In the genomic region with DNA sequence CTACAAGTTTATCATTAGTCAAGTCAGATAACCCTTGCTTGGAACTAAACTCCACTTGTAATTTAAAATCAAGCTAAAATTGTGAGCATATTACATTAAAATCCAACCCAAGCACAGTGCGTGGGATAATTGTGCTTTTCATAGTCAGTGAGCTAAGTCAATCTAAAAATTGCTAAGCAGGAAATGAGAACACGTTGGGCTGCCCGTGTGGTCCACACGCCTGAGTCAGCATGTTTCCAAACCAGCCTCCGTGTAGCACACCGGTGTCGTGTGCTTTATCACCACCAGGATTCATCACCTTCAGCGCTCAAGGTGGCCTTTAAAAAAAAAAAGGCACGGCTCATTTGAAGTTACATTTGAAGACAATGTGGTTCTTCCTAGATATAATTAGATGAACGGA, we compare ENCODE assay signal across 18 mouse cellular contexts. TPM values are rescaled to one million over a fixed set of nuclear protein-coding genes. Genes with fewer than 3 reads are reported as not detected.
DNase-seq lines count a peak whose midpoint lies in the region; ATAC-seq and TF ChIP-seq lines count a peak whose summit lies in the region.
"Had no signal": no experiment of that assay in that cellular context is flagged by ENCODE, and none has a peak within 500 bp of the region (broad histone marks: within the 10 kb centered on the region; RNA-seq: fewer than 3 reads in every experiment).

No protein-coding gene starts in this region.

- no peaks in the 10 kb centered on the region for H3K36me3 ChIP-seq in CH12.LX (replicated peaks in 1 of 2; ENCODE audit: control insufficient read depth in 1 of 2, insufficient read depth in 1 of 2, low read length in 1 of 2)
- H3K36me3 ChIP-seq in stomach, postnatal 0 days (ENCODE audit: control insufficient read depth, insufficient read depth, low read length) = no peaks in the 10 kb centered on the region
- no peaks in the 10 kb centered on the region for H3K36me3 ChIP-seq in liver, embryonic 12.5 days
- H3K36me3 ChIP-seq: limb, embryonic 12.5 days; midbrain, embryonic 10.5 days had no signal

- WGBS in stomach, postnatal 0 days = 76% methylated on average over 10 of the region's 10 CpGs
- 58% methylated on average over 10 of the region's 10 CpGs for WGBS in liver, embryonic 12.5 days (ENCODE audit: insufficient replicate concordance)

- intact Hi-C loops in left cerebral cortex, postnatal 10 days (cut with DNase I) = no loop called here

- no peaks in the 10 kb centered on the region for H3K27me3 ChIP-seq in CH12.LX (replicated peaks)
- no peaks in the 10 kb centered on the region for H3K27me3 ChIP-seq in stomach, postnatal 0 days (ENCODE audit: control insufficient read depth, insufficient read depth, low read length)
- H3K27me3 ChIP-seq in liver, embryonic 12.5 days (replicated peaks) = no peaks in the 10 kb centered on the region
- H3K27me3 ChIP-seq: limb, embryonic 12.5 days had no signal

- no peak for TF ChIP-seq POLR2A in CH12.LX (IDR thresholded peaks at IDR 0.05; ENCODE audit: low read depth, low read length)

- no peak overlapping the region for H3K9ac ChIP-seq in CH12.LX (ENCODE audit: insufficient read depth, low read depth)
- H3K9ac ChIP-seq in stomach, postnatal 0 days (ENCODE audit: low read length) = no peak overlapping the region
- no peak overlapping the region for H3K9ac ChIP-seq in liver, embryonic 12.5 days
- H3K9ac ChIP-seq: limb, embryonic 12.5 days; lung, embryonic 14.5 days had no signal

- peak; percentile 41 to 63 for DNase-seq in left cerebral cortex, adult 18-20 months (ENCODE audit: low spot score in 2 of 2)
- DNase-seq in left cerebral cortex, postnatal 10 days (ENCODE audit: extremely low spot score in 1 of 2, low spot score in 2 of 2) = no peak
- DNase-seq in CH12.LX (ENCODE audit: extremely low read depth) = peak; percentile 48
- DNase-seq in naive thymus-derived CD4-positive, alpha-beta T cell, adult 2 months (ENCODE audit: low read depth) = peak; percentile 22
- no peak for DNase-seq in stomach, postnatal 0 days (ENCODE audit: low spot score)
- DNase-seq: adrenal gland, postnatal 36 days; cerebellum, adult 11-12 months; heart, postnatal 36 days; lung, embryonic 14.5 days; spleen, adult 18-20 months; thymus, adult 2 months had no signal

- TF ChIP-seq CTCF in CH12.LX (conservative IDR thresholded peaks at IDR 0.05 in 1 of 2, IDR thresholded peaks at IDR 0.05 in 1 of 2; ENCODE audit: low read depth in 2 of 2, low read length in 2 of 2) = 0 out of 4 replicates have a peak, but pooled peaks of 1 of the 2 experiments have one; percentile 0
- TF ChIP-seq CTCF in stomach, postnatal 0 days (IDR thresholded peaks at IDR 0.05; ENCODE audit: low read depth) = no peak

- H3K4me3 ChIP-seq in CH12.LX (replicated peaks in 1 of 3; ENCODE audit: low read depth in 2 of 3, low read length in 2 of 3, poor library complexity in 1 of 3) = no peak overlapping the region
- no peak overlapping the region for H3K4me3 ChIP-seq in stomach, postnatal 0 days (ENCODE audit: low read depth, low read length)
- no peak overlapping the region for H3K4me3 ChIP-seq in liver, embryonic 12.5 days
- H3K4me3 ChIP-seq: erythroblast, embryonic 14.5 days; limb, embryonic 12.5 days; midbrain, embryonic 10.5 days had no signal

- dilution Hi-C loops in CH12.LX (cut with MboI; ENCODE audit: extremely low pct_ligation_motif_present, extremely low pct_unique_long_range_greater_than_20kb, low sequenced_read_pairs) = no loop called here

- H3K4me1 ChIP-seq in CH12.LX (ENCODE audit: control insufficient read depth in 1 of 2, insufficient read depth in 2 of 2) = peaks cover 2 to 26% of the 10 kb centered on the region in 2 experiments
- H3K4me1 ChIP-seq in stomach, postnatal 0 days (replicated peaks; ENCODE audit: control insufficient read depth, insufficient read depth) = no peaks in the 10 kb centered on the region; the same call in 1 of the 2 replicates
- no peaks in the 10 kb centered on the region for H3K4me1 ChIP-seq in liver, embryonic 12.5 days
- H3K4me1 ChIP-seq: limb, embryonic 12.5 days; midbrain, embryonic 10.5 days had no signal

- TF ChIP-seq RAD21 in CH12.LX (IDR thresholded peaks at IDR 0.05; ENCODE audit: low read depth, low read length) = no peak

- TF ChIP-seq EP300 in CH12.LX (IDR thresholded peaks at IDR 0.05; ENCODE audit: low read length) = peak; percentile 40; the same call in 1 of the 2 replicates
- no peak for TF ChIP-seq EP300 in stomach, postnatal 0 days (optimal IDR thresholded peaks at IDR 0.05)

- no peak overlapping the region for H3K27ac ChIP-seq in CH12.LX (ENCODE audit: insufficient read depth, low read depth)
- no peak overlapping the region for H3K27ac ChIP-seq in stomach, postnatal 0 days (replicated peaks)
- H3K27ac ChIP-seq in liver, embryonic 12.5 days = no peak overlapping the region
- H3K27ac ChIP-seq: kidney, postnatal 0 days; limb, embryonic 12.5 days; midbrain, embryonic 10.5 days had no signal

- H3K79me2 ChIP-seq in CH12.LX (replicated peaks; ENCODE audit: control insufficient read depth, extremely low read depth, insufficient read depth, poor library complexity, severe bottlenecking) = no peaks in the 10 kb centered on the region

- ATAC-seq in granulocyte monocyte progenitor cell, adult 5-6 weeks (replicated peaks; ENCODE audit: poor library complexity, severe bottlenecking) = peak; percentile 87
- no peak for ATAC-seq in stomach, postnatal 0 days (ENCODE audit: low FRiP score, low TSS enrichment)
- ATAC-seq in liver, embryonic 12.5 days = no peak

- in situ Hi-C loops in CH12.LX (cut with MboI; ENCODE audit: low pct_ligation_motif_present, low pct_unique_long_range_greater_than_20kb, low sequenced_read_pairs) = loop anchor here (25.0 kb wide), 1 partner anchor 537 kb away; no protein-coding TSS in a partner anchor

- no peak overlapping the region for H3K4me2 ChIP-seq in CH12.LX (ENCODE audit: insufficient read depth, low read depth, poor library complexity, severe bottlenecking)
- H3K4me2 ChIP-seq in stomach, postnatal 0 days (replicated peaks; ENCODE audit: low read depth) = no peak overlapping the region
- no peak overlapping the region for H3K4me2 ChIP-seq in liver, embryonic 12.5 days
- H3K4me2 ChIP-seq: limb, embryonic 12.5 days; lung, embryonic 14.5 days had no signal

- H3K9me3 ChIP-seq in CH12.LX (replicated peaks; ENCODE audit: low read length) = no peaks in the 10 kb centered on the region
- H3K9me3 ChIP-seq in stomach, postnatal 0 days (ENCODE audit: control insufficient read depth, low read length) = no peaks in the 10 kb centered on the region
- H3K9me3 ChIP-seq in liver, embryonic 12.5 days (replicated peaks) = no peaks in the 10 kb centered on the region
- H3K9me3 ChIP-seq: limb, embryonic 12.5 days; midbrain, embryonic 10.5 days had no signal

TF ChIP-seq in CH12.LX, 34 proteins besides CTCF, POLR2A, EP300 and RAD21:
- peak; percentile 48; the same call in 1 of the 2 replicates for TF ChIP-seq ZNF384 (IDR thresholded peaks at IDR 0.05; ENCODE audit: low read depth, low read length)
- TF ChIP-seq CHD2 (IDR thresholded peaks at IDR 0.05; ENCODE audit: low read length) = no peak
- TF ChIP-seq MAX (IDR thresholded peaks at IDR 0.05; ENCODE audit: low read length) = peak; percentile 42; the same call in 1 of the 2 replicates
- peak; percentile 95 for TF ChIP-seq MAFK (IDR thresholded peaks at IDR 0.05; ENCODE audit: insufficient replicate concordance, low read length)
- 0 out of 2 replicates have a peak, but pooled peaks have one; percentile 27 for TF ChIP-seq IRF4 (IDR thresholded peaks at IDR 0.05; ENCODE audit: low read depth, low read length)
- TF ChIP-seq ETS1 (conservative IDR thresholded peaks at IDR 0.05; ENCODE audit: low read depth, low read length) = peak; percentile 57
- TF ChIP-seq BHLHE40 (IDR thresholded peaks at IDR 0.05; ENCODE audit: low read depth, low read length) = peak; percentile 70
- TF ChIP-seq MYC (IDR thresholded peaks at IDR 0.05; ENCODE audit: low read depth, low read length) = peak; percentile 45; the same call in 1 of the 2 replicates
- no peak for TF ChIP-seq RCOR1 (conservative IDR thresholded peaks at IDR 0.05; ENCODE audit: low read depth, low read length)
- peak; percentile 42; the same call in 1 of the 2 replicates for TF ChIP-seq MEF2A (IDR thresholded peaks at IDR 0.05; ENCODE audit: borderline replicate concordance, low read depth, low read length)
- no peak for TF ChIP-seq MXI1 (IDR thresholded peaks at IDR 0.05; ENCODE audit: low read depth, low read length)
- TF ChIP-seq JUND (conservative IDR thresholded peaks at IDR 0.05; ENCODE audit: low read depth, low read length) = no peak; the same call in 1 of the 2 replicates

RNA-seq across cellular contexts. Expression of gene 1700028K03Rik, which starts 10.2 kb away (rescaled TPM):
- under 1 TPM; 0.53 to 0.66 TPM for total RNA-seq in left cerebral cortex, adult 18-20 months (2021)
- total RNA-seq in left cerebral cortex, postnatal 10 days (2021) = 1 to 10 TPM; 1.0 to 1.2 TPM
- total RNA-seq in CH12.LX (2012; rRNA removed) (0.04 TPM in 1 of 2 replicates, not detected in the other), CH12.LX (2014; rRNA removed) (not detected in 2 replicates)
- not detected in 2 replicates for polyA plus RNA-seq in CH12.LX (2012; ENCODE audit: insufficient read length, low read depth)
- total RNA-seq in granulocyte monocyte progenitor cell, adult 5-6 weeks (2014; fragmentation: Nextera tagmentation) = not detected in 2 replicates
- not detected in 2 replicates for total RNA-seq in granulocyte monocyte progenitor cell, adult 5-6 weeks (2017)
- polyA plus RNA-seq in stomach, postnatal 0 days (2015; fragmentation: Nextera tagmentation; extraction: Ambion mirVana) = 0.04 and 0.05 TPM in 2 replicates
- polyA plus RNA-seq in liver, embryonic 12.5 days (2016; fragmentation: Nextera tagmentation; extraction: Ambion mirVana) = 0.17 TPM in 2 replicates
- total RNA-seq: heart, adult 8-10 months; heart, postnatal 36 days had no signal
- polyA plus RNA-seq: erythroblast, embryonic 14.5 days had no signal

RNA-seq across cellular contexts. Expression of gene Gm42669, which starts 16.9 kb away (rescaled TPM):
- under 1 TPM; 0.14 to 0.35 TPM for total RNA-seq in left cerebral cortex, adult 18-20 months (2021)
- under 1 TPM; 0.19 to 0.20 TPM for total RNA-seq in left cerebral cortex, postnatal 10 days (2021)
- total RNA-seq in CH12.LX (2012; rRNA removed) (0.17 TPM in 2 replicates), CH12.LX (2014; rRNA removed) (not detected in 2 replicates)
- 0.95 and 1.0 TPM in 2 replicates for polyA plus RNA-seq in CH12.LX (2012; ENCODE audit: insufficient read length, low read depth)
- 0.24 TPM in 1 of 2 replicates, not detected in the other for total RNA-seq in granulocyte monocyte progenitor cell, adult 5-6 weeks (2014; fragmentation: Nextera tagmentation)
- 0.21 TPM in 1 of 2 replicates, not detected in the other for total RNA-seq in granulocyte monocyte progenitor cell, adult 5-6 weeks (2017)
- 0.11 and 0.13 TPM in 2 replicates for polyA plus RNA-seq in stomach, postnatal 0 days (2015; fragmentation: Nextera tagmentation; extraction: Ambion mirVana)
- polyA plus RNA-seq in liver, embryonic 12.5 days (2016; fragmentation: Nextera tagmentation; extraction: Ambion mirVana) = 0.06 TPM in 1 of 2 replicates, not detected in the other
- total RNA-seq: adrenal gland, postnatal 36 days had no signal

Comparison
In these comparisons a context has a peak if more than half of its experiments do, and no peak if none do; other contexts are left out.
1. DNase-seq: peak in left cerebral cortex, adult 18-20 months (2 of 2), CH12.LX (single experiment) and naive thymus-derived CD4-positive, alpha-beta T cell, adult 2 months (single experiment); none in left cerebral cortex, postnatal 10 days (0 of 2) and stomach, postnatal 0 days (single experiment).